Mouse (Mus musculus) lung, postnatal 0 days (tissue): ENCODE measurements around the gene Aspscr1.

Experiments used
- CTCF ChIP-seq: IDR thresholded peaks from 2 replicates; pipeline ENCODE4 v1.5.1; 2016; ENCODE audit warnings: antibody characterized with exemption, mild to moderate bottlenecking
- EP300 ChIP-seq: IDR thresholded peaks from 2 replicates; pipeline ENCODE4 v1.6.1; 2016; ENCODE audit warnings: antibody characterized with exemption, mild to moderate bottlenecking, control low read depth

DNA sequence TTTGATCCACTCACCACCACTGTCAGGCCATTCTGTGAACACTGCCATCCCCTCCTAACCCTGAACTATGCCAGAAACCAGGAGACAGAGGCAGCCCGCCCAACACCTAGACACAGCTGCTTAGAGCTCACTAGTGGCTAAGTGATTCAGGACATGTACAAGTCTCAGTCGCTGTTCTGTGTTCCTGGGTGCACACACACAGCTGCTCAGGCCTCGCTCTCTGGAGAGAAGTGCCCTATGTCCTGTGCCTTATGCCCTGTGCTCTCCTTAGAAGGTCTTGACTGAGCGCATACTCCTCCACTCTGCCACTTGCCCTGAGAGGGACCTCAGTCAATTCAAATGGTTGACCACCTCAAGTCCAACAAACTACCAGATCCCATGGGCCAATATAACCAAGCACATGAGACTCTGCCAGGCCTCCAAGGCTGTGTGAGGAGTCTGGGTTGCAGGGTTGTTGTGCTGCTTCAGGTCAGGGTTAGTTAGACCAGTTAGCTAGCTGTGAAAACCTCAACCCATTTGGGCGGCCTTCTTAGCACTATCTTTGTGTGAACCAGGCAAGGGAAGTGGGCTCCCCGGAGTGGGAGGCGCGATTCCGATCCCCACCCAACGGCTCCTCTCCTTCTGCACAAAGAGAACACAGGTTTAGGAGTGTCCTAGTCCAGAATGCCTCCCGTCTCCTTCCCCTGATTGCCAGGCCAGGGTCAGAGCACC, 55.9 kb downstream of the Aspscr1 start:
- TF ChIP-seq EP300 = no peak
- no peak for TF ChIP-seq CTCF
